Mouse (Mus musculus): ENCODE measurements around the gene Tmc8.

GRCm38 (mm10) chr11:117776085-117776792, 5.6 kb upstream of the Tmc8 start:
- no peak for TF ChIP-seq GATA1 (IDR thresholded peaks at IDR 0.05; ENCODE audit: low read length)
- TF ChIP-seq TAL1 (IDR thresholded peaks at IDR 0.05; ENCODE audit: low read length), result no peak

All from erythroblast, embryonic 14.5 days (primary cell).